Mouse (Mus musculus): ENCODE results near the gene Ckmt2.

Gene Ckmt2

GRCm38 (mm10) chr13:91876741-91877349 lies at the start of gene Ckmt2:
TSS of gene Ckmt2 (minus strand) at chr13:91876885.
- no peak for DNase-seq (ENCODE audit: low spot score in 2 of 2)

- DNase-seq (ENCODE audit: low spot score in 2 of 2), result no peak
These were observed 44.3 kb upstream of the Ckmt2 start for GRCm38 (mm10) chr13:91921010-91921409.

- no peak for DNase-seq (ENCODE audit: low spot score in 2 of 2)
These were observed 42.1 kb upstream of the Ckmt2 start for GRCm38 (mm10) chr13:91918764-91919163.

GRCm38 (mm10) chr13:91917835-91918234 lies 41.1 kb upstream of the Ckmt2 start:
- DNase-seq (ENCODE audit: low spot score in 2 of 2), result no peak

GRCm38 (mm10) chr13:91916308-91916707 lies 39.6 kb upstream of the Ckmt2 start:
- DNase-seq (ENCODE audit: low spot score in 2 of 2), result no peak

- DNase-seq (ENCODE audit: low spot score in 2 of 2), result no peak
These were observed 39.0 kb upstream of the Ckmt2 start for GRCm38 (mm10) chr13:91915582-91916239.

GRCm38 (mm10) chr13:91915192-91915581 lies 38.5 kb upstream of the Ckmt2 start:
- DNase-seq (ENCODE audit: low spot score in 2 of 2), result no peak

GRCm38 (mm10) chr13:91911652-91912051 lies 35.0 kb upstream of the Ckmt2 start:
- no peak for DNase-seq (ENCODE audit: low spot score in 2 of 2)

- DNase-seq (ENCODE audit: low spot score in 2 of 2), result no peak
These were observed 34.5 kb upstream of the Ckmt2 start for GRCm38 (mm10) chr13:91911211-91911610.

- peak; percentile 62 to 78 for DNase-seq (ENCODE audit: low spot score in 2 of 2)
These were observed 31.7 kb upstream of the Ckmt2 start for GRCm38 (mm10) chr13:91908202-91908980.

- no peak for DNase-seq (ENCODE audit: low spot score in 2 of 2)
These were observed 29.7 kb upstream of the Ckmt2 start for GRCm38 (mm10) chr13:91906338-91906737.

- DNase-seq (ENCODE audit: low spot score in 2 of 2), result no peak
These were observed 19.8 kb upstream of the Ckmt2 start for GRCm38 (mm10) chr13:91896476-91896875.

- DNase-seq (ENCODE audit: low spot score in 2 of 2), result no peak
These were observed 16.4 kb upstream of the Ckmt2 start for GRCm38 (mm10) chr13:91893132-91893531.

GRCm38 (mm10) chr13:91890031-91890619 lies 13.4 kb upstream of the Ckmt2 start:
- no peak for DNase-seq (ENCODE audit: low spot score in 2 of 2)

- no peak for DNase-seq (ENCODE audit: low spot score in 2 of 2)
These were observed 8.2 kb upstream of the Ckmt2 start for GRCm38 (mm10) chr13:91884714-91885386.

- peak; percentile 6 for DNase-seq (ENCODE audit: low spot score in 2 of 2)
These were observed 5.3 kb upstream of the Ckmt2 start for GRCm38 (mm10) chr13:91881837-91882480.

- no peak for DNase-seq (ENCODE audit: low spot score in 2 of 2)
These were observed 3.6 kb upstream of the Ckmt2 start for GRCm38 (mm10) chr13:91880256-91880655.

GRCm38 (mm10) chr13:91877996-91878395 lies 1.3 kb upstream of the Ckmt2 start:
- DNase-seq (ENCODE audit: low spot score in 2 of 2), result no peak

- DNase-seq (ENCODE audit: low spot score in 2 of 2), result no peak
These were observed 665 bp upstream of the Ckmt2 start for GRCm38 (mm10) chr13:91877350-91877749.

GRCm38 (mm10) chr13:91875581-91875980 lies 1.1 kb downstream of the Ckmt2 start:
- no peak for DNase-seq (ENCODE audit: low spot score in 2 of 2)

- DNase-seq (ENCODE audit: low spot score in 2 of 2), result no peak
These were observed 2.1 kb downstream of the Ckmt2 start for GRCm38 (mm10) chr13:91874565-91874964.
